In genomic region chr4:150809323-150809722, GRCm38 (mm10) we compare ENCODE assay signal across 7 mouse cellular contexts. TPM values are rescaled to one million over a fixed set of nuclear protein-coding genes. Genes with fewer than 3 reads are reported as not detected.
DNase-seq lines count a peak whose midpoint lies in the region; ATAC-seq lines count a peak whose summit lies in the region.

No protein-coding gene starts in this region.

- no peak for ATAC-seq in liver, embryonic 11.5 days (replicated peaks; ENCODE audit: low FRiP score)
- no peak for ATAC-seq in liver, embryonic 12.5 days
- ATAC-seq in embryonic facial prominence, embryonic 14.5 days (ENCODE audit: low read depth): peak; percentile 73
- ATAC-seq in limb, embryonic 11.5 days (ENCODE audit: insufficient number of reproducible peaks, low FRiP score, low TSS enrichment, low read depth): peak; percentile 81

- H3K9me3 ChIP-seq in liver, embryonic 11.5 days (ENCODE audit: control insufficient read depth, low read length): no peaks in the 10 kb centered on the region
- H3K9me3 ChIP-seq in liver, embryonic 12.5 days (replicated peaks): no peaks in the 10 kb centered on the region
- no peaks in the 10 kb centered on the region for H3K9me3 ChIP-seq in embryonic facial prominence, embryonic 14.5 days (ENCODE audit: control insufficient read depth, low read length)
- no peaks in the 10 kb centered on the region for H3K9me3 ChIP-seq in limb, embryonic 11.5 days (ENCODE audit: control insufficient read depth, low read length)

- H3K27ac ChIP-seq in liver, embryonic 11.5 days (ENCODE audit: low read depth, low read length): peak overlapping the region; percentile 19; the same call in 1 of the 2 replicates
- H3K27ac ChIP-seq in liver, embryonic 12.5 days: no peak overlapping the region
- no peak overlapping the region for H3K27ac ChIP-seq in embryonic facial prominence, embryonic 14.5 days (replicated peaks; ENCODE audit: low read depth, low read length)
- H3K27ac ChIP-seq in limb, embryonic 11.5 days (replicated peaks; ENCODE audit: low read depth, low read length): peak overlapping the region; percentile 69; the same call in 1 of the 2 replicates

- WGBS in liver, embryonic 11.5 days: 28% methylated on average over 9 of the region's 9 CpGs
- 35% methylated on average over 9 of the region's 9 CpGs for WGBS in liver, embryonic 12.5 days (ENCODE audit: insufficient replicate concordance)
- 32% methylated on average over 5 of the region's 9 CpGs for WGBS in embryonic facial prominence, embryonic 14.5 days
- WGBS in limb, embryonic 11.5 days: 9% methylated on average over 9 of the region's 9 CpGs

- peaks cover 27% of the 10 kb centered on the region for H3K4me1 ChIP-seq in liver, embryonic 11.5 days (replicated peaks; ENCODE audit: control insufficient read depth, insufficient read depth, low read length)
- peaks cover 33% of the 10 kb centered on the region for H3K4me1 ChIP-seq in liver, embryonic 12.5 days
- H3K4me1 ChIP-seq in embryonic facial prominence, embryonic 14.5 days (ENCODE audit: control insufficient read depth, insufficient read depth, low read length): peaks cover 12% of the 10 kb centered on the region; the same call in 1 of the 2 replicates
- H3K4me1 ChIP-seq in limb, embryonic 11.5 days (ENCODE audit: control insufficient read depth, insufficient read depth, low read length): peaks cover 31% of the 10 kb centered on the region

- no peak overlapping the region for H3K4me2 ChIP-seq in liver, embryonic 11.5 days
- no peak overlapping the region for H3K4me2 ChIP-seq in liver, embryonic 12.5 days
- no peak overlapping the region for H3K4me2 ChIP-seq in embryonic facial prominence, embryonic 14.5 days (ENCODE audit: low read depth, low read length)
- H3K4me2 ChIP-seq in limb, embryonic 11.5 days (ENCODE audit: low read depth, severe bottlenecking): peak overlapping the region; percentile 10; the same call in 1 of the 2 replicates

- no peaks in the 10 kb centered on the region for H3K27me3 ChIP-seq in liver, embryonic 11.5 days (replicated peaks; ENCODE audit: control insufficient read depth, insufficient read depth, low read length)
- peaks cover 6% of the 10 kb centered on the region; the same call in 1 of the 2 replicates for H3K27me3 ChIP-seq in liver, embryonic 12.5 days (replicated peaks)
- H3K27me3 ChIP-seq in embryonic facial prominence, embryonic 14.5 days (replicated peaks; ENCODE audit: control insufficient read depth, insufficient read depth, low read length): no peaks in the 10 kb centered on the region
- H3K27me3 ChIP-seq in limb, embryonic 11.5 days (ENCODE audit: control insufficient read depth, insufficient read depth, low read length): no peaks in the 10 kb centered on the region

- no peaks in the 10 kb centered on the region for H3K36me3 ChIP-seq in liver, embryonic 11.5 days (ENCODE audit: control insufficient read depth, insufficient read depth, low read length)
- H3K36me3 ChIP-seq in liver, embryonic 12.5 days: no peaks in the 10 kb centered on the region
- H3K36me3 ChIP-seq in embryonic facial prominence, embryonic 14.5 days (ENCODE audit: control insufficient read depth, insufficient read depth, low read length): no peaks in the 10 kb centered on the region
- no peaks in the 10 kb centered on the region for H3K36me3 ChIP-seq in limb, embryonic 11.5 days (ENCODE audit: control insufficient read depth, insufficient read depth, low read length)

- no peak overlapping the region for H3K4me3 ChIP-seq in liver, embryonic 11.5 days (ENCODE audit: low read depth, low read length)
- no peak overlapping the region for H3K4me3 ChIP-seq in liver, embryonic 12.5 days
- no peak overlapping the region for H3K4me3 ChIP-seq in embryonic facial prominence, embryonic 14.5 days (ENCODE audit: low read depth, low read length)
- H3K4me3 ChIP-seq in limb, embryonic 11.5 days (ENCODE audit: low read depth, low read length): no peak overlapping the region

- no peak overlapping the region for H3K9ac ChIP-seq in liver, embryonic 11.5 days (ENCODE audit: low read depth, low read length)
- no peak overlapping the region for H3K9ac ChIP-seq in liver, embryonic 12.5 days
- H3K9ac ChIP-seq in embryonic facial prominence, embryonic 14.5 days (ENCODE audit: low read depth, low read length): no peak overlapping the region
- no peak overlapping the region for H3K9ac ChIP-seq in limb, embryonic 11.5 days (ENCODE audit: low read length)

- DNase-seq in liver, embryonic 11.5 days (ENCODE audit: low spot score): no peak
- peak; percentile 56 for DNase-seq in embryonic facial prominence, embryonic 14.5 days (ENCODE audit: low spot score)
- peak; percentile 76 for DNase-seq in limb, embryonic 11.5 days (ENCODE audit: low spot score)
- DNase-seq in thymus, postnatal 10 days (ENCODE audit: low spot score in 2 of 2): peak; percentile 22 to 35
- no peak for DNase-seq in adrenal gland, adult 18-20 months (ENCODE audit: low spot score in 2 of 2)
- no peak for DNase-seq in cerebellum, postnatal 10 days

RNA-seq across cellular contexts. Expression of gene Errfi1, which starts 44.4 kb away (rescaled TPM):
- polyA plus RNA-seq in liver, embryonic 11.5 days (2014; fragmentation: Nextera tagmentation; extraction: Ambion mirVana): 26.2 and 27.7 TPM in 2 replicates
- 14.7 and 14.9 TPM in 2 replicates for polyA plus RNA-seq in liver, embryonic 12.5 days (2016; fragmentation: Nextera tagmentation; extraction: Ambion mirVana)
- 25.5 and 26.7 TPM in 2 replicates for polyA plus RNA-seq in embryonic facial prominence, embryonic 14.5 days (2014; fragmentation: Nextera tagmentation; extraction: Ambion mirVana)
- polyA plus RNA-seq in limb, embryonic 11.5 days (2014; fragmentation: Nextera tagmentation; extraction: Ambion mirVana): 33.2 and 34.7 TPM in 2 replicates
- 10 to 100 TPM; 40.7 to 53.5 TPM for total RNA-seq in adrenal gland, adult 18-20 months (2021)

Comparison
In these comparisons a context has a peak if more than half of its experiments do, and no peak if none do; other contexts are left out.
1. H3K27ac ChIP-seq: peak in liver, embryonic 11.5 days (single experiment) and limb, embryonic 11.5 days (single experiment); none in liver, embryonic 12.5 days (single experiment) and embryonic facial prominence, embryonic 14.5 days (single experiment).
2. ATAC-seq: peak in embryonic facial prominence, embryonic 14.5 days (single experiment) and limb, embryonic 11.5 days (single experiment); none in liver, embryonic 11.5 days (single experiment) and liver, embryonic 12.5 days (single experiment).
3. DNase-seq: peak in embryonic facial prominence, embryonic 14.5 days (single experiment), limb, embryonic 11.5 days (single experiment) and thymus, postnatal 10 days (2 of 2); none in liver, embryonic 11.5 days (single experiment), adrenal gland, adult 18-20 months (0 of 2) and cerebellum, postnatal 10 days (0 of 2).